Mouse (Mus musculus) Patski (cell line): ENCODE data around the gene Sgsm3. TPM values are rescaled to one million over a fixed set of nuclear protein-coding genes. Genes with fewer than 3 reads are reported as not detected.

ENCODE experiments used
- ATAC-seq: fragments of 100-300 bp; one replicate; pipeline ENCODE4 v1.8.0; 2021
- CTCF ChIA-PET: fragments of 350-600 bp; sonication (Branson Sonifier 250); formaldehyde crosslinking; loops from one replicate; lab custom pipeline; 2022; ENCODE audit warnings: inconsistent platforms; lab: Charles Lee
- POLR2A ChIA-PET: fragments of 350-600 bp; sonication (Branson Sonifier 250); formaldehyde crosslinking; loops from one replicate; lab custom pipeline; 2022; ENCODE audit warnings: antibody characterized with exemption, inconsistent platforms; lab: Charles Lee
- DNase-seq: peaks from one replicate; pipeline ENCODE4 v3.0.0-alpha.2; 2011; ENCODE audit warnings: low read depth, low spot score
- H3K27me3 ChIP-seq: fragments of 371-371 bp; one replicate; pipeline ENCODE4 v1.5.1; 2021
- CTCF ChIP-seq: fragments of 100-300 bp; IDR thresholded peaks from one replicate; pipeline ENCODE4 v1.5.1; 2021
- in situ Hi-C: fragments of 300-500 bp; cut with MboI; formaldehyde crosslinking; loops from 3 replicates; pipeline ENCODE4 v1.11.1; 2018; ENCODE audit warnings: low pct_unique_long_range_greater_than_20kb, mixed read lengths
- polyA plus RNA-seq: library from polyadenylated mRNA; unstranded; gene quantifications from one replicate; pipeline ENCODE4 v1.2.3, GENCODE M21; 2021

Gene Sgsm3
- polyA plus RNA-seq, 1 experiment from 2014 or later = 36.8 TPM

GRCm38 (mm10) chr15:81035417-81036162 is 58.0 kb downstream of the Sgsm3 start:
- ChIA-PET CTCF (interaction anchor here (1.4 kb wide), 1 partner anchor 28 kb away, joined by 3 read pairs; no protein-coding TSS in a partner anchor), POLR2A (interaction anchor here (0.6 kb wide), 1 partner anchor 52 kb away, joined by 3 read pairs; no protein-coding TSS in a partner anchor)
- H3K27me3 ChIP-seq = no peaks in the 10 kb centered on the region
- DNase-seq (no peak), ATAC-seq (no peak)
- no peak for TF ChIP-seq CTCF
- in situ Hi-C loops = no loop called here

- DNase-seq (no peak), ATAC-seq (no peak)
- CTCF ChIA-PET = interaction anchor here (1.1 kb wide), 1 partner anchor 11 kb away, joined by 3 read pairs; no protein-coding TSS in a partner anchor
- no peaks in the 10 kb centered on the region for H3K27me3 ChIP-seq
- in situ Hi-C loops = no loop called here
- POLR2A ChIA-PET = no interaction called here
- TF ChIP-seq CTCF = no peak
These were observed 60.9 kb downstream of the Sgsm3 start for GRCm38 (mm10) chr15:81038419-81038818.

- CTCF ChIA-PET = interaction anchor here (1.8 to 2.9 kb wide), 2 partner anchors 9 to 22 kb away, joined by 9 to 23 read pairs; no protein-coding TSS in a partner anchor
- no peak for TF ChIP-seq CTCF
- POLR2A ChIA-PET = interaction anchor here (1.1 kb wide), 1 partner anchor 15 kb away, joined by 5 read pairs; no protein-coding TSS in a partner anchor
- H3K27me3 ChIP-seq = no peaks in the 10 kb centered on the region
- in situ Hi-C loops = no loop called here
- no peak for ATAC-seq
- no peak for DNase-seq
These were observed 64.2 kb downstream of the Sgsm3 start for GRCm38 (mm10) chr15:81041767-81042166.

- in situ Hi-C loops = no loop called here
These were observed 64.8 kb downstream of the Sgsm3 start for GRCm38 (mm10) chr15:81042276-81042931.

GRCm38 (mm10) chr15:81044446-81044845 is 66.9 kb downstream of the Sgsm3 start:
- POLR2A ChIA-PET = no interaction called here
- TF ChIP-seq CTCF = no peak
- no peaks in the 10 kb centered on the region for H3K27me3 ChIP-seq
- in situ Hi-C loops = no loop called here
- CTCF ChIA-PET = no interaction called here
- ATAC-seq (no peak), DNase-seq (no peak)

More at GRCm38 (mm10) chr15:81042276-81042931, 64.8 kb downstream of the Sgsm3 start:
- ATAC-seq (no peak), DNase-seq (peak; percentile 17)
- ChIA-PET CTCF (interaction anchor here (1.8 to 2.9 kb wide), 2 partner anchors 10 to 21 kb away, joined by 9 to 23 read pairs; no protein-coding TSS in a partner anchor), POLR2A (interaction anchor here (1.1 to 1.3 kb wide), 2 partner anchors 10 to 15 kb away, joined by 5 read pairs; no protein-coding TSS in a partner anchor)
- TF ChIP-seq CTCF = peak; percentile 76
- H3K27me3 ChIP-seq = no peaks in the 10 kb centered on the region

- no peak for TF ChIP-seq CTCF
- DNase-seq (no peak), ATAC-seq (no peak)
- H3K27me3 ChIP-seq = no peaks in the 10 kb centered on the region
- in situ Hi-C loops = no loop called here
- ChIA-PET CTCF (interaction anchor here (1.0 kb wide), 1 partner anchor 18 kb away, joined by 4 read pairs; no protein-coding TSS in a partner anchor), POLR2A (no interaction called here)
These were observed 67.8 kb downstream of the Sgsm3 start for GRCm38 (mm10) chr15:81045336-81045735.

GRCm38 (mm10) chr15:81046061-81046460 is 68.5 kb downstream of the Sgsm3 start:
- no peak for TF ChIP-seq CTCF
- ATAC-seq = no peak
- no peaks in the 10 kb centered on the region for H3K27me3 ChIP-seq
- no peak for DNase-seq
- POLR2A ChIA-PET = no interaction called here
- CTCF ChIA-PET = interaction anchor here (1.0 kb wide), 1 partner anchor 17 kb away, joined by 4 read pairs; no protein-coding TSS in a partner anchor
- in situ Hi-C loops = no loop called here

GRCm38 (mm10) chr15:81047497-81047896 is 69.9 kb downstream of the Sgsm3 start:
- H3K27me3 ChIP-seq = no peaks in the 10 kb centered on the region
- in situ Hi-C loops = no loop called here
- ATAC-seq (no peak), DNase-seq (no peak)
- POLR2A ChIA-PET = no interaction called here
- TF ChIP-seq CTCF = no peak
- CTCF ChIA-PET = interaction anchor here (1.0 to 1.2 kb wide), 2 partner anchors 16 to 20 kb away, joined by 3 to 5 read pairs; no protein-coding TSS in a partner anchor

GRCm38 (mm10) chr15:81049401-81050053 is 72.0 kb downstream of the Sgsm3 start:
- no peak for ATAC-seq
- ChIA-PET CTCF (interaction anchor here (0.6 to 1.7 kb wide), 7 partner anchors 9 to 148 kb away, joined by 3 to 8 read pairs (median 4); no protein-coding TSS in a partner anchor), POLR2A (no interaction called here)
- no peak for DNase-seq
- in situ Hi-C loops = no loop called here
- TF ChIP-seq CTCF = peak; percentile 79
- H3K27me3 ChIP-seq = no peaks in the 10 kb centered on the region

GRCm38 (mm10) chr15:81050488-81050887 is 72.9 kb downstream of the Sgsm3 start:
- no peak for TF ChIP-seq CTCF
- ATAC-seq (no peak), DNase-seq (no peak)
- ChIA-PET CTCF (interaction anchor here (1.2 to 1.7 kb wide), 4 partner anchors 10 to 112 kb away, joined by 3 to 8 read pairs (median 6); no protein-coding TSS in a partner anchor), POLR2A (no interaction called here)
- in situ Hi-C loops = no loop called here
- H3K27me3 ChIP-seq = no peaks in the 10 kb centered on the region
